Mouse (Mus musculus) ES-Bruce4 (cell line): Measurements from ENCODE around the gene Eml3.

Experiments used
- CTCF ChIP-seq: IDR thresholded peaks from one replicate; pipeline ENCODE4 v1.8.1; 2011; ENCODE audit warnings: low read depth, low read length
- EP300 ChIP-seq: IDR thresholded peaks from 2 replicates; pipeline ENCODE4 v1.6.1; 2011; ENCODE audit warnings: low read depth, low read length; ENCODE audit not compliant: insufficient read depth
- POLR2A ChIP-seq: IDR thresholded peaks from one replicate; pipeline ENCODE4 v1.8.1; 2011; ENCODE audit warnings: low read length; ENCODE audit not compliant: insufficient read depth

DNA sequence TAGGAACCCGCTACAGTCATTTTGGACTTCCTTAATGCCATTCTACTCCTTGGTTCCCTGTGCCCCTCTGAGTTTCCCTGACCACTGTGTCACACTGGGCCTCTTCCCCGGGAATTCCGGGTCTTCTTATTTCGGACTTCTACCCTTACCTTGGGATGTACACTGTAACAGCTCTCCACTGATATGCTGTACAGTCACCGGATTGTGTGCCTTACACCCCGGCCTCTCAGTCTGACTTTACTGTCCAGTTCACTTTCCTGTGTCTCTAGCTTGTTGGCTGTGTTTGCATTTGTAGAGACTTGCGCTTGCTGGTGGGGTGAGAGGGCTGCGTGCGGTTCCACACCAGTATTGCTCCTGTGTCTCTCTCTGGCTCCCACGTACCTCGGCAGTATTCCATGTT is 765 bp downstream of the Eml3 start:
- TF ChIP-seq POLR2A (no peak), CTCF (no peak), EP300 (no peak)
